Mouse (Mus musculus) testis, adult 10 weeks (tissue): ENCODE data around the gene Olfr51. TPM values are rescaled to one million over a fixed set of nuclear protein-coding genes. Genes with fewer than 3 reads are reported as not detected.

Experiments
- polyA plus RNA-seq: library from polyadenylated mRNA; stranded (reverse); fragments of 350-450 nt; fragmentation: Illumina TruSeq; extraction: RNeasy Lipid Tissue Mini Kit (QIAGEN cat#74804); gene quantifications from one replicate; pipeline ENCODE4 v1.2.3, GENCODE M21; 2014; ENCODE audit warnings: low read depth, low replicate concordance

The Olfr51 gene
- polyA plus RNA-seq = not detected

DNA sequence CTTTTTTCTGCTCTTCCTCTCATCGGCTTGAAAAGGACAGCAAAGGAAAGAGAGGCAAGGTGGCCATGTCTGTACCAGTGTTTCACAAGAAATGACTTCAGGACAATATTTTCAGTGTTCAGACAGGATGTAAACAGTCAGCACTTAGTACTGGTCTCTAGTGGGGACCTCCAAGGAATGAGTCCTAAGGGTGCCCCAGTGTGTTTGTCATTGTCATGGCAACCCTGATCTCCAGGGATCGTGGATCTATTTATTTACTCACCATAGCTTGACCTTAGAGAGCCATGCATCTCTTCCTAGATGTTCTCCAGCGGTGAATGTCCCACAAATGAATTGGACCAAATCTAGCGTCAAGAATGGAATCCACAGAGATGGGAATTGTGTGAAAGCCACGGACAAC, at the start of gene Olfr51:
Gene Olfr51 (plus strand): TSS at position 301 of the 400 bp plus-strand sequence.

DNA sequence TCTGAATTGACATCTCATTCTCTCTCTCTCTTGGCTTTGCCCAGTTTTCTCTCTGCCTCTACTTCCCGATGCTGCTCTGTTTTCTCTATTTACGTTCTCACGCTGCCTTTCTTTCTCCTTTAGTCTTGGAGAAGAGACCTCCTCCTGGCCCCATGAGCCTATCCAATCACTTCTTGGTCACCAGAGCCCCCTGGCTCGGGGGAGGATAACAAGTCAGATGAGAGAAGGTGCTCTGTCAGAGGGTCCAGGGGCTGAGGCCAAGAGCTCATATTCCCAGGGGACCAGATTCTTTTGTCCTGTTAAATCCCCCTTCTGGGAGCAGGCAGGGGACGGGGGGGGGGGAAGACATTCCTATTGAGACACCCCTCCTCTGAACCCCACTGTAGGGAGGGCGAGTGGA, 49.7 kb upstream of the Olfr51 start, which contains the start of gene Prop1:
Gene Prop1 (minus strand): TSS at position 101 of the 400 bp plus-strand sequence.

DNA sequence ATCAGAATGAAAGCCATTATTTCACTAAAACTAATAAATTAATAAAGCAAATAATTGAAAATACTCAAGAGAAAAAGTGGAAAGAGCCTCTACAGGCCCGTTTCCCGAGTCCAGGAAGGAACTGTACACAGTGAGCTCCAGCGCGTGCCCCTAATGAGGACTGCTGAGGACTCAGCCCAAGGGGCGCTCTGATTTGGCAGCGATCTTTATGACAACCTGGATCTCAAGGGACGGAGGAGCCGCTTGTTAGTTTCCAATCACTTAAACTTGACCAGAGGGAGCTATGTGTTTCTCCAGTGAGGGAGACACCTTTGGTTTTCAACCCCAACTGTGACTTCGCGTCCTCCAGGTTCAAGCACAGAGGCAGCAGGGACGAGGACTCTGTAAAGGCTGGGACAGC, 37.2 kb upstream of the Olfr51 start, which contains the start of gene Olfr1378:
Gene Olfr1378 (plus strand): TSS at position 301 of the 400 bp plus-strand sequence.

DNA sequence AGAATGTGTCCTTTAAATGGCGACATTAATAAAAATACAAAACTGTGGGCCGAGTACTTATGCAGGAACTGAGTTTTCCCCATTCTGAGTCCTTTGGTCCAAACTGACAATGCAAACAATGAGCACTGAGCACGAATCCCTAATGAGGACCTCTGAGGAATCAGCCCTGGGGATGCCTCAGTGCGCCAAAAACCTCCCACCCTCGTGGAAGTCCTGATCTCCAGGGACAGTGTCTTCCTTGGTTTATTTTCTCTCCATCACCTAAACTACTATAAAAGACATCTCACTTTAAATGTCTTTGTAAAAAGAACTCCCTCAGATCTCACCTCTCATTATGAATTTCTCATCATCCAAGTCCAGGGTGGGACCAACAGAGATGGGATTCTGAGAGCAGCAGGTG, 21.7 kb upstream of the Olfr51 start, which contains the start of gene Olfr1377:
Gene Olfr1377 (plus strand): TSS at position 301 of the 400 bp plus-strand sequence.

DNA sequence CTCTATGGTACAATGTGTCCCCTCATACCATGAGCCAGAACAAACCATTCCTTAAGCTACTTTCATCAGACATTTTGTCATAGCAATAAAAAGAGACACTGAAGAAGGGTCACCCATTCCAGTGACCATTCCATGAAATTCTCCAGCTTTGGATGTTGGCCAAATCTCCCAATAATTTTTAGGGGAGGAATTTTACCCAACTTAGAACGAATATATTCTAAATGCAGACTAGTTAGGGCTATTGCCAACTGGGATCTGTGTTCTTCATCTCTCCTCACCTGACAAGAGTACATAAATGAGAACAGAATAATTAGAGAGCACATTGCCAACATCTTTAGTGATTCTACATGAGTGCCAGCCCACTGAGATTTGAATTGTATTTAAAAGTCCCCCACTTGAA, 10.5 kb downstream of the Olfr51 start, which contains the start of gene Olfr54:
Gene Olfr54 (plus strand): TSS at position 301 of the 400 bp plus-strand sequence.

DNA sequence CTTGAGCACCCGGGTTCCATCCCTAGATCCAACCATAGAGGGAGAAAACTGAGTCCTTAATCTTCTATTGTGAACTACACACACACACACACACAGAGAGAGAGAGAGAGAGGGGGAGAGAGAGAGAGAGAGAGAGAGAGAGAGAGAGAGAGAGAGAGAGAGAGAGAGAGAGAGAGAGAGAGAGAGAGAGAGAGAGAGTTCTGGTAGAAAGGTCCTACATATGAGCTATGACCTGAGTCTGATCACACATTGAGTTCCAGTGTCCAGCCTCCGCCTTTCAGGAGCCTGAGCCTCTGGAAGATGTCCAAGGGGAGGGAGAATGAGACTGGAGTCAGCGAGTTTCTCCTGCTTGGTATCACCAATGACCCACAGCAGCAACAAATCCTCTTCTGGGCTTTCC, 44.4 kb downstream of the Olfr51 start, which contains the start of gene Olfr1375:
Gene Olfr1375 (plus strand): TSS at position 301 of the 400 bp plus-strand sequence.

DNA sequence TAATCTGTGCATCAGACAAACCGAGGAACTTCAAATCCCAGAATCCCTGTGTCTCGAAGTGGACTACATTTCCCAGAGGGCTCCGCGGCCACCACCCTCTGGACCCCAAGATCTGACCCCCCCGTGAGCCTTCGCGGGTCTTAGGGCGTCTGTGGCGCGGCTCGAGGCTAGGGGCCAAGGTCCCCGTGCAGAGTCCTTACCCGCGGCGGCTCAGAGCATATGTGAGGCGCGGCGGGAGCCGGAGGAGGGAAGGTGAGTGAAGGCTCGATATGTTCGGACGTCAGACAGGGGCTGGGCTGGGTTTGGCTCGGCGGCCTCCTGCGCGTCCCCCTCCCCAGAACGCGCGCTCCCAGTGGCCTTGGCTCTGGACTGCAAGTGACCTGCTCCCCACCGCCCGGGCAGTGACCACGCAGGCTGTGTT, 55.8 kb downstream of the Olfr51 start, which contains the start of gene Zfp354a:
Gene Zfp354a (plus strand): TSS at position 107 of the 421 bp plus-strand sequence.

Other genes with a start within 250 kb of the Olfr51 start
- gene Zfp354c, start 175.9 kb upstream of the Olfr51 start, polyA plus RNA-seq = 6.8 TPM
- 1.4 TPM for gene Zfp879, start 162.0 kb upstream of the Olfr51 start, polyA plus RNA-seq
- 0.43 TPM for gene Grm6, start 152.9 kb upstream of the Olfr51 start, polyA plus RNA-seq
- 0.53 TPM for gene Zfp454, start 115.9 kb upstream of the Olfr51 start, polyA plus RNA-seq
- 2.7 TPM for gene Zfp2, start 87.4 kb upstream of the Olfr51 start, polyA plus RNA-seq
- gene Zfp354b, start 72.0 kb upstream of the Olfr51 start, polyA plus RNA-seq = 21.7 TPM
- gene 4933414I15Rik, start 59.8 kb upstream of the Olfr51 start, polyA plus RNA-seq = 66.2 TPM
- gene Prop1, start 49.8 kb upstream of the Olfr51 start, polyA plus RNA-seq = not detected
- gene Olfr1378, start 37.1 kb upstream of the Olfr51 start, polyA plus RNA-seq = not detected
- not detected for gene Olfr1377, start 21.6 kb upstream of the Olfr51 start, polyA plus RNA-seq
- gene Olfr54, start 10.6 kb downstream of the Olfr51 start, polyA plus RNA-seq = not detected
- gene Olfr1375, start 44.5 kb downstream of the Olfr51 start, polyA plus RNA-seq = not detected
- 6.4 TPM for gene Zfp354a, start 55.7 kb downstream of the Olfr51 start, polyA plus RNA-seq
- gene Gm12569, start 216.9 kb downstream of the Olfr51 start, polyA plus RNA-seq = 0.38 TPM